Mouse (Mus musculus): ENCODE results near the gene Cacna2d1. TPM values are rescaled to one million over a fixed set of nuclear protein-coding genes. Genes with fewer than 3 reads are reported as not detected.

Cacna2d1 gene
- polyA plus RNA-seq, 1 experiment from 2014 or later, result 24.1 TPM

GRCm38 (mm10) chr5:15971821-15972220 lies 37.3 kb downstream of the Cacna2d1 start:
- 61% methylated on average over 4 of the region's 4 CpGs for WGBS
- Histone ChIP-seq H3K4me3 (ENCODE audit: low read length) (no peak overlapping the region), H3K36me3 (ENCODE audit: control insufficient read depth, insufficient read depth, low read length) (no peaks in the 10 kb centered on the region), H3K9ac (ENCODE audit: low read depth, low read length) (no peak overlapping the region), H3K4me2 (replicated peaks; ENCODE audit: low read depth, low read length) (no peak overlapping the region), H3K27me3 (ENCODE audit: control insufficient read depth, insufficient read depth, low read length) (no peaks in the 10 kb centered on the region), H3K4me1 (ENCODE audit: control insufficient read depth, insufficient read depth, low read length) (no peaks in the 10 kb centered on the region), H3K27ac (ENCODE audit: low read depth, low read length) (no peak overlapping the region), H3K9me3 (ENCODE audit: control insufficient read depth, low read length) (no peaks in the 10 kb centered on the region)
- ATAC-seq (ENCODE audit: low FRiP score, low TSS enrichment), result no peak

- H3K27me3 ChIP-seq (ENCODE audit: control insufficient read depth, insufficient read depth, low read length), result no peaks in the 10 kb centered on the region
- no peaks in the 10 kb centered on the region for H3K9me3 ChIP-seq (ENCODE audit: control insufficient read depth, low read length)
- no peak overlapping the region for H3K9ac ChIP-seq (ENCODE audit: low read depth, low read length)
- 50% methylated on average over 1 of the region's 1 CpGs for WGBS
- H3K4me2 ChIP-seq (replicated peaks; ENCODE audit: low read depth, low read length), result no peak overlapping the region
- no peak for ATAC-seq (ENCODE audit: low FRiP score, low TSS enrichment)
- H3K4me1 ChIP-seq (ENCODE audit: control insufficient read depth, insufficient read depth, low read length), result no peaks in the 10 kb centered on the region
- no peak overlapping the region for H3K4me3 ChIP-seq (ENCODE audit: low read length)
- no peaks in the 10 kb centered on the region for H3K36me3 ChIP-seq (ENCODE audit: control insufficient read depth, insufficient read depth, low read length)
- H3K27ac ChIP-seq (ENCODE audit: low read depth, low read length), result no peak overlapping the region
Observed at GRCm38 (mm10) chr5:15972351-15972750, 37.9 kb downstream of the Cacna2d1 start.

GRCm38 (mm10) chr5:15974652-15975051 lies 40.2 kb downstream of the Cacna2d1 start:
- Histone ChIP-seq H3K36me3 (ENCODE audit: control insufficient read depth, insufficient read depth, low read length) (no peaks in the 10 kb centered on the region), H3K27ac (ENCODE audit: low read depth, low read length) (no peak overlapping the region), H3K9ac (ENCODE audit: low read depth, low read length) (no peak overlapping the region), H3K4me2 (replicated peaks; ENCODE audit: low read depth, low read length) (no peak overlapping the region), H3K27me3 (ENCODE audit: control insufficient read depth, insufficient read depth, low read length) (no peaks in the 10 kb centered on the region), H3K4me3 (ENCODE audit: low read length) (no peak overlapping the region), H3K9me3 (ENCODE audit: control insufficient read depth, low read length) (no peaks in the 10 kb centered on the region), H3K4me1 (ENCODE audit: control insufficient read depth, insufficient read depth, low read length) (no peaks in the 10 kb centered on the region)
- no peak for ATAC-seq (ENCODE audit: low FRiP score, low TSS enrichment)

- peak; percentile 62; the same call in 1 of the 2 replicates for ATAC-seq (ENCODE audit: low FRiP score, low TSS enrichment)
Observed at GRCm38 (mm10) chr5:15979225-15979624, 44.7 kb downstream of the Cacna2d1 start.

DNA sequence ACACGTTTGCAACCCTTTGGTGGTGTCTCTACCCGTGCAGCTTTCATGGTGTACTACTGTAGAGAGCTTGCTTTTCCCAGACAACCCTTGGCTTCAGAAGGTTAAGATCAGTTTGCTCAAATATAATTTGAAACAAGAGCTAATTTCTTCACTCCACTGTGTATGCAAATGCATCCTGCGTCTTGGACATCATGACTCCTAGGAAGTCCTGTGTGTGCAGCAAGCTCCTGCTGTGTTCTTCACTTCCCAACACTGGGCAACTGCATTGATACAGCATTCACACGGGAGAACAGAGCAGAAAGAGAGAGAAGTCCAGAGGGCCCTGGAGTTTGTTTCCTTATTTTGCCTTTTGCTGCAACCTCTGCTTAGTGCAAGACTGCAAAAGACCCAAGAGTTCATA lies 48.1 kb downstream of the Cacna2d1 start:
- H3K36me3 ChIP-seq (ENCODE audit: control insufficient read depth, insufficient read depth, low read length), result no peaks in the 10 kb centered on the region
- no peak overlapping the region for H3K9ac ChIP-seq (ENCODE audit: low read depth, low read length)
- H3K4me3 ChIP-seq (ENCODE audit: low read length), result no peak overlapping the region
- no peak for ATAC-seq (ENCODE audit: low FRiP score, low TSS enrichment)
- 58% methylated on average over 4 of the region's 4 CpGs for WGBS
- H3K27ac ChIP-seq (ENCODE audit: low read depth, low read length), result no peak overlapping the region
- H3K27me3 ChIP-seq (ENCODE audit: control insufficient read depth, insufficient read depth, low read length), result no peaks in the 10 kb centered on the region
- H3K9me3 ChIP-seq (ENCODE audit: control insufficient read depth, low read length), result no peaks in the 10 kb centered on the region
- no peaks in the 10 kb centered on the region for H3K4me1 ChIP-seq (ENCODE audit: control insufficient read depth, insufficient read depth, low read length)
- no peak overlapping the region for H3K4me2 ChIP-seq (replicated peaks; ENCODE audit: low read depth, low read length)

More at GRCm38 (mm10) chr5:15979225-15979624, 44.7 kb downstream of the Cacna2d1 start:
- H3K27me3 ChIP-seq (ENCODE audit: control insufficient read depth, insufficient read depth, low read length), result no peaks in the 10 kb centered on the region
- H3K27ac ChIP-seq (ENCODE audit: low read depth, low read length), result no peak overlapping the region
- H3K4me1 ChIP-seq (ENCODE audit: control insufficient read depth, insufficient read depth, low read length), result no peaks in the 10 kb centered on the region
- H3K36me3 ChIP-seq (ENCODE audit: control insufficient read depth, insufficient read depth, low read length), result no peaks in the 10 kb centered on the region
- H3K4me3 ChIP-seq (ENCODE audit: low read length), result no peak overlapping the region
- H3K4me2 ChIP-seq (replicated peaks; ENCODE audit: low read depth, low read length), result no peak overlapping the region
- H3K9me3 ChIP-seq (ENCODE audit: control insufficient read depth, low read length), result no peaks in the 10 kb centered on the region
- WGBS, result 55% methylated on average over 2 of the region's 2 CpGs
- H3K9ac ChIP-seq (ENCODE audit: low read depth, low read length), result no peak overlapping the region

DNA sequence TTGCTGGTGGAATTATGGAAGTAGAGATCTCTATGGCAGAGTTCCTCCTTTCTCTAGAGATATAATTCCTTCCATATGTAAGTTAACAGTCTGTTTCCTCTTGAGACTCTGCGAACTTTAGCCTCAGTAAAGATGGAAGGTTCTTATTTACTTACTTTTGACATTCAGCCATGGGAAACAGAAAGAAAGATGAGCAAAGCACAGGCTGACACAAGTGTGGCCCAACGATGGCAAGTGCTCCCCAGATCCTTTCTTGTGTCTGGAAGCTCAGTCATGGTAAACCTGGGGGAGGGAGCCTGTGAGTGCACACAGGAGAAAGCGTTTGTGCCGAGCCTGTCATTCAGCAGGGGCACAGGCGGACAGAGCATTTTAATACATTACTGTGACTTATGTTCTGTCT lies 48.9 kb downstream of the Cacna2d1 start:
- Histone ChIP-seq H3K4me1 (ENCODE audit: control insufficient read depth, insufficient read depth, low read length) (no peaks in the 10 kb centered on the region), H3K9ac (ENCODE audit: low read depth, low read length) (no peak overlapping the region), H3K9me3 (ENCODE audit: control insufficient read depth, low read length) (no peaks in the 10 kb centered on the region), H3K36me3 (ENCODE audit: control insufficient read depth, insufficient read depth, low read length) (no peaks in the 10 kb centered on the region), H3K27ac (ENCODE audit: low read depth, low read length) (no peak overlapping the region), H3K4me3 (ENCODE audit: low read length) (no peak overlapping the region), H3K4me2 (replicated peaks; ENCODE audit: low read depth, low read length) (0 out of 2 replicates have a peak overlapping the region, but pooled peaks have one; percentile 5), H3K27me3 (ENCODE audit: control insufficient read depth, insufficient read depth, low read length) (no peaks in the 10 kb centered on the region)
- ATAC-seq (ENCODE audit: low FRiP score, low TSS enrichment), result no peak; the same call in 1 of the 2 replicates
- 22% methylated on average over 5 of the region's 5 CpGs for WGBS

DNA sequence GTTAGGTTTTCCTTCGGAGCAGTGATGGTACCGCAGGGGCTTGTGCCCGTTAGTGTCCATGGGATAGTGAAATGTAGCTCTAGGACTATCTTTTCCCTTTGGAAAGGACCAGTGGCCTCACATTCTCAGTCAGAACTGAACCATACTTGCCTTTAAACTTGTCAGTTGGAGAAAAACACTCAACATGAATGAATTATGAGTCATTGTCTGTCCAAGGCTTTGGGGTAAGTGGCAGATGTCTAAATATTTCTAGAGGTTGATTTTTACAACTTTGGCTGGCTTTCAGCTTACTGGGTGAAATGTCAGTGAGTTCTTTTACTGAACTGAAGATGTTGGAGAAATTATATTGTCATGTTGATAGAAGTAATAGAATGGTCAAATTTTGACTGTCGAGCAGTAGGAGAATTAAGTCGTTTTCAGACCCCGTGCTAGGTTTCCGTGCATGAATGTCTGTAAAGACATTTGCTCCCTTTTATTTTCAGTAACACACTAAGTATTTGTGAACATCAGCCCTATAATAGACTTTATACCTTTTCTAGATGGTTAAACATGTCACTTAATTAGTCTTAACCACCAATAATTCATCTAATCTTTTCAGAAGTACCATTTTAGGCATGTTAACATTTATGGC lies 50.9 kb downstream of the Cacna2d1 start:
- H3K4me3 ChIP-seq (ENCODE audit: low read length), result no peak overlapping the region
- H3K27me3 ChIP-seq (ENCODE audit: control insufficient read depth, insufficient read depth, low read length), result no peaks in the 10 kb centered on the region
- H3K4me2 ChIP-seq (replicated peaks; ENCODE audit: low read depth, low read length), result no peak overlapping the region
- H3K36me3 ChIP-seq (ENCODE audit: control insufficient read depth, insufficient read depth, low read length), result no peaks in the 10 kb centered on the region
- 64% methylated on average over 7 of the region's 7 CpGs for whole genome bisulfite sequencing
- H3K4me1 ChIP-seq (ENCODE audit: control insufficient read depth, insufficient read depth, low read length), result no peaks in the 10 kb centered on the region
- H3K9ac ChIP-seq (ENCODE audit: low read depth, low read length), result no peak overlapping the region
- H3K27ac ChIP-seq (ENCODE audit: low read depth, low read length), result no peak overlapping the region
- no peak for ATAC-seq (ENCODE audit: low FRiP score, low TSS enrichment)
- no peaks in the 10 kb centered on the region for H3K9me3 ChIP-seq (ENCODE audit: control insufficient read depth, low read length)

DNA sequence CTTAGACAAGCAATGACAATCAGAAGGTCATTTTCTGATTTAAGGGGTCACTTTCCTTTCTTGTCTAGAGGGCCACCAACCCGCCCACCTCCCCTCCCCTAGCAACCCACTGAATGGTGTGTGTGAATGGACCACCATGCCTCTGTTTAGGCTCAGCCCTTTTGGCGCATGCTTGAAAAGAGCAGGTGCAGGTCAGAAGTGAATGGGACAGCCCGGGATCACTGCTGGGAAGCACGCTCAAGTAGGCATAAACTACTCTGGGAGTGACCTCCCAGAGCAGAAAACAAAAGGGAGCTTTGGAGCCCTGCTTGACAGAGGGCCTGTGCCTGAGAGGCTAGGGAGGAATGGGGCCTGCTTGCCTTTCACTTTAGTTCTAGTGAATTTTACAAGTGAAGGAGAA lies 51.4 kb downstream of the Cacna2d1 start:
- Histone ChIP-seq H3K4me3 (ENCODE audit: low read length) (no peak overlapping the region), H3K4me1 (ENCODE audit: control insufficient read depth, insufficient read depth, low read length) (no peaks in the 10 kb centered on the region), H3K27me3 (ENCODE audit: control insufficient read depth, insufficient read depth, low read length) (no peaks in the 10 kb centered on the region), H3K27ac (ENCODE audit: low read depth, low read length) (no peak overlapping the region), H3K4me2 (replicated peaks; ENCODE audit: low read depth, low read length) (no peak overlapping the region), H3K36me3 (ENCODE audit: control insufficient read depth, insufficient read depth, low read length) (no peaks in the 10 kb centered on the region), H3K9ac (ENCODE audit: low read depth, low read length) (no peak overlapping the region), H3K9me3 (ENCODE audit: control insufficient read depth, low read length) (no peaks in the 10 kb centered on the region)
- 38% methylated on average over 4 of the region's 4 CpGs for WGBS
- ATAC-seq (ENCODE audit: low FRiP score, low TSS enrichment), result no peak

DNA sequence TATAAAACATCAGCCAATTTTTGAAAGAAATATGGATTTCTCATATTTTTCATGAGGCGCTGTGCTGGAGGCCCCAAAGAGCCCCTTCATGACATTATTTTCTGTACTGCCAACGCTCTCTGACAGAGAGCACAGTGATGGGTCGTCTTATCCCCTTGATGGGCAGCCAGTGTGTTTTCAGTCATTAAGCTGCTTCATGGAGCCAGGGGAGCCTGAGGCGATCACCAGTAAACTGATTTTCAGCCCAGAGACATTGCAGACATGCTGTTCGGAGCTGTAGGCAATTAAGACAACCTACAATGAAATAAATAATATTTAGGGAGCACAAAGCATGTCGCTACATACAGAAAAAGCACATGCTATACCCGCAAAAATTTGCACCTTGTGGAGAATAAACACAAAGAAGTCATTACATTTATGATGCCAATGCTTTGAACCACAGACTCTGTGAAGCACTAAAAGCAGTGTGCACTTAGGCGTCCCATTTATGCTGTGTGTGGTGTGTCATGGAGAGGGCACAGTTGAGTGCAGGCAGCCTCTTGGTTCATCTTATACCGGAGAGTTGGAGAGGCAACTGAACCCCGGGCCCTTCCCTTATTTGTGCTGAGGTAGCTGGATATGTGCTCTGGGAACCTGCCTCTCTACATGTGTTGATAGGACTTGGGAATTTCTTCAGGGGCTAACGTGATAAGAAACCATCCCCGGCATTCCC lies 57.1 kb downstream of the Cacna2d1 start:
- Histone ChIP-seq H3K4me3 (ENCODE audit: low read length) (no peak overlapping the region), H3K27ac (ENCODE audit: low read depth, low read length) (no peak overlapping the region), H3K36me3 (ENCODE audit: control insufficient read depth, insufficient read depth, low read length) (no peaks in the 10 kb centered on the region), H3K4me1 (ENCODE audit: control insufficient read depth, insufficient read depth, low read length) (no peaks in the 10 kb centered on the region), H3K4me2 (replicated peaks; ENCODE audit: low read depth, low read length) (no peak overlapping the region), H3K9ac (ENCODE audit: low read depth, low read length) (no peak overlapping the region), H3K27me3 (ENCODE audit: control insufficient read depth, insufficient read depth, low read length) (no peaks in the 10 kb centered on the region), H3K9me3 (ENCODE audit: control insufficient read depth, low read length) (no peaks in the 10 kb centered on the region)
- WGBS, result 57% methylated on average over 12 of the region's 12 CpGs
- ATAC-seq (ENCODE audit: low FRiP score, low TSS enrichment), result peak; percentile 52; the same call in 1 of the 2 replicates
